Mouse (Mus musculus) ES-Bruce4 (cell line): Measurements from ENCODE around the gene Otulinl. TPM values are rescaled to one million over a fixed set of nuclear protein-coding genes. Genes with fewer than 3 reads are reported as not detected.

ENCODE experiments used
- H3K27ac ChIP-seq: 2 replicates; pipeline ENCODE4 v1.5.1; 2012; ENCODE audit warnings: low read length, inconsistent platforms; ENCODE audit not compliant: insufficient read depth
- H3K27me3 ChIP-seq: 2 replicates; pipeline ENCODE4 v1.6.1; 2012; ENCODE audit warnings: mild to moderate bottlenecking, low read length, inconsistent platforms; ENCODE audit not compliant: control insufficient read depth, poor library complexity, insufficient read depth, severe bottlenecking
- H3K36me3 ChIP-seq: 2 replicates; pipeline ENCODE4 v1.6.1; 2012; ENCODE audit warnings: inconsistent platforms, mild to moderate bottlenecking, low read length, moderate library complexity; ENCODE audit not compliant: control insufficient read depth, poor library complexity, insufficient read depth, severe bottlenecking
- H3K4me1 ChIP-seq: one replicate; pipeline ENCODE4 v1.8.1; 2011; ENCODE audit warnings: low read length; ENCODE audit not compliant: control insufficient read depth, insufficient read depth
- H3K4me3 ChIP-seq: 2 replicates; pipeline ENCODE4 v1.5.1; 2011; ENCODE audit warnings: low read depth, mild to moderate bottlenecking, low read length
- H3K9ac ChIP-seq: 2 replicates; pipeline ENCODE4 v1.6.1; 2012; ENCODE audit warnings: low read depth, mild to moderate bottlenecking, inconsistent platforms; ENCODE audit not compliant: poor library complexity, severe bottlenecking
- H3K9me3 ChIP-seq: replicated peaks from 2 replicates; pipeline ENCODE4 v1.6.1; 2012; ENCODE audit warnings: mild to moderate bottlenecking, low read length, inconsistent platforms; ENCODE audit not compliant: control insufficient read depth, poor library complexity, insufficient read depth, severe bottlenecking
- CTCF ChIP-seq: IDR thresholded peaks from one replicate; pipeline ENCODE4 v1.8.1; 2011; ENCODE audit warnings: low read depth, low read length
- EP300 ChIP-seq: IDR thresholded peaks from 2 replicates; pipeline ENCODE4 v1.6.1; 2011; ENCODE audit warnings: low read depth, low read length; ENCODE audit not compliant: insufficient read depth
- POLR2A ChIP-seq: IDR thresholded peaks from one replicate; pipeline ENCODE4 v1.8.1; 2011; ENCODE audit warnings: low read length; ENCODE audit not compliant: insufficient read depth
- polyA plus RNA-seq: library from polyadenylated mRNA; stranded (reverse); fragments of >200 nt; gene quantifications from 2 replicates; pipeline ENCODE4 v1.2.4, GENCODE M21; 2011; ENCODE audit warnings: low read depth; ENCODE audit not compliant: missing spikeins, insufficient read depth, insufficient read length

The Otulinl gene
- polyA plus RNA-seq, 1 experiment = 0.87 TPM

GRCm38 (mm10) chr15:27629800-27630600 is 51.4 kb downstream of the Otulinl start:
- Histone ChIP-seq H3K9ac (peak overlapping the region; percentile 71), H3K27ac (no peak overlapping the region), H3K36me3 (no peaks in the 10 kb centered on the region; the same call in 1 of the 2 replicates), H3K4me1 (no peaks in the 10 kb centered on the region), H3K27me3 (no peaks in the 10 kb centered on the region), H3K4me3 (peak overlapping the region; percentile 83), H3K9me3 (no peaks in the 10 kb centered on the region)
- TF ChIP-seq CTCF (no peak), POLR2A (no peak), EP300 (no peak)

- Histone ChIP-seq H3K27ac (no peak overlapping the region), H3K4me3 (no peak overlapping the region), H3K27me3 (no peaks in the 10 kb centered on the region), H3K9me3 (no peaks in the 10 kb centered on the region), H3K4me1 (no peaks in the 10 kb centered on the region), H3K36me3 (no peaks in the 10 kb centered on the region; the same call in 1 of the 2 replicates), H3K9ac (no peak overlapping the region)
- TF ChIP-seq CTCF (no peak), EP300 (no peak), POLR2A (no peak)
These were observed 52.3 kb downstream of the Otulinl start for GRCm38 (mm10) chr15:27629046-27629445.

- no peak overlapping the region for H3K27ac ChIP-seq
These were observed 53.6 kb downstream of the Otulinl start for GRCm38 (mm10) chr15:27627794-27628193.

GRCm38 (mm10) chr15:27626314-27626713 is 55.1 kb downstream of the Otulinl start:
- peaks cover 5% of the 10 kb centered on the region for H3K36me3 ChIP-seq
- no peaks in the 10 kb centered on the region for H3K9me3 ChIP-seq
- TF ChIP-seq CTCF (no peak), POLR2A (no peak), EP300 (no peak)
- H3K27ac ChIP-seq = no peak overlapping the region
- H3K9ac ChIP-seq = no peak overlapping the region
- no peak overlapping the region for H3K4me3 ChIP-seq
- no peaks in the 10 kb centered on the region for H3K27me3 ChIP-seq
- no peaks in the 10 kb centered on the region for H3K4me1 ChIP-seq

More at GRCm38 (mm10) chr15:27627794-27628193, 53.6 kb downstream of the Otulinl start:
- H3K4me1 ChIP-seq = no peaks in the 10 kb centered on the region
- no peaks in the 10 kb centered on the region for H3K27me3 ChIP-seq
- H3K9ac ChIP-seq = no peak overlapping the region
- TF ChIP-seq CTCF = no peak
- TF ChIP-seq POLR2A = no peak
- no peak overlapping the region for H3K4me3 ChIP-seq
- H3K36me3 ChIP-seq = peaks cover 5% of the 10 kb centered on the region
- no peaks in the 10 kb centered on the region for H3K9me3 ChIP-seq

GRCm38 (mm10) chr15:27625890-27626255 is 55.5 kb downstream of the Otulinl start:
- Histone ChIP-seq H3K4me3 (no peak overlapping the region), H3K27ac (no peak overlapping the region), H3K4me1 (no peaks in the 10 kb centered on the region), H3K9me3 (no peaks in the 10 kb centered on the region), H3K9ac (no peak overlapping the region), H3K27me3 (no peaks in the 10 kb centered on the region), H3K36me3 (peaks cover 5% of the 10 kb centered on the region)
- no peak for TF ChIP-seq CTCF
- TF ChIP-seq EP300 = no peak
- no peak for TF ChIP-seq POLR2A
